Mouse (Mus musculus) inflammation-experienced regulatory T-cells, adult 6 months (primary cell): ENCODE measurements around the gene Gm44502. TPM values are rescaled to one million over a fixed set of nuclear protein-coding genes. Genes with fewer than 3 reads are reported as not detected.

Source experiments
- ATAC-seq: one replicate; pipeline ENCODE4 v1.8.0; 2017
- polyA plus RNA-seq, 3 experiments: library from polyadenylated mRNA; unstranded; fragments of 100-300 nt; shearing (Covaris generic); gene quantifications; one replicate each; pipeline ENCODE4 v1.2.1; 2017

Gm44502 gene
- polyA plus RNA-seq: under 1 TPM in 1 of 3 experiments, not detected in 2; 0.28 TPM

DNA sequence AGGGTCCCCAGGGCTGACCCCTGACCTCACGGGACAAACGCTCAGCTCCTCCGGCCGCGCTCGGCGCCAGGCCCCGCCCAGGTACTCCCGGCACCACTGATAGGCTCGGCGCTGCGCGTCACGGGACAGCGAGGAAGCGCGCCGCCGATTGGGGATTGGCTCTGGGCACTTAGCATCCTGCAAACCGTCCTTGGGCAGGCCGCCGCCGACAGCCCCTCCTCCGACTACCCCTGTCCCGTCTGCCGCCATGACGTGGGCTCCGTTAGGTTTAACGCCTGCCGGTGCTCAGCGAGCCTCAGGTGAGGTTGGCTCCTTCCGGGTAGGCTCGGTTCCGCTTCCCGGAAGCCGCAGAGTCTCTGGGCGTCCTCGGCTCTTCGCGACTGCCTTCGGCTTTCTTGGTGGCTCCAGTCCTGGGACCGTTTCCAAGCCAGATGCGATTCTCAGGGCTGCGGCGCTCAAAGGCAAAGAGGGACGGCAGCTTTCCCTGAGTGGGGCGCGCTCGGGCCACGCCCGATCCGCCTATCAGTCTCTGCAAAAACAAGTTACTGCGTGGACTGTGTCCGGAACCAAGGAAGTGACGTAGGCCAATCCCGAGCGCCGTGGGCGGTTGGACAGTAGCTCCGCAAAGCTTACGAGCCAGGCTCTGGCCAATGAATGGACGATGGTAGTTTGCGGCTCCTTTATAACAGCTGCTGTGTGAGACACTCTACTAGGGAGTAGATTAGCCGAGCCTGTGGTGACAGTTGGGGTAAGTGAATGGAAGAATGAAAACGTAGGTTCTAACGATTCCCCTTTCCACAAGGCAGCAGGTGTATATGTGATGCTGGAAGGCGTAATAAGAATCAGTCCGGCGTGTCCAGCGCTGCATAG, at the start of gene Gm44502, which contains the start of the genes C730034F03Rik and Chkb:
Gm44502 (minus strand) TSS at position 345 of the 870 bp plus-strand sequence.
C730034F03Rik (plus strand) TSS at position 238 of the 870 bp plus-strand sequence.
Chkb (minus strand) TSS at position 557 of the 870 bp plus-strand sequence.
- ATAC-seq: peak; percentile 92

GRCm38 (mm10) chr15:89478622-89479021, 49.1 kb upstream of the Gm44502 start:
- no peak for ATAC-seq

- ATAC-seq: no peak
Observed at GRCm38 (mm10) chr15:89477806-89478205, 48.3 kb upstream of the Gm44502 start.

DNA sequence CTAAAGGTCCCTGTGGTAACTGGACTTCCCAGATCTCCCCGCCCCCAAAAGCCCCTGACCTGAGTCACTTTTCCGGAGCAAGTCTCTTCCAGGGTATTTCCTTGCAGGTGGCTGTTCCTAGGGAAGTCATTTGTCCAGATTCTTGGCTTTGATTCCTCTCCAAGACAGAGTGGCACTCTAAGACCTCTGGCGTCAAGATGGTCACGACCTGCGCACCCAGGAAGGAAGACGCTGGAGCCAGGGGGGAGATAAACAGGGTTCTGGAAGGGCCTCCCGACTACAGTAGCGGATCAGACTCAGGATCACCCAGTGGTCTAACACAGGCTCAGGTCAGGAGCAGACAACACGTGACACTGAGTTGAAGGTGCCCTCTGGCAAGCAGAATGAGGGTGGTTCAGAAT, 47.6 kb upstream of the Gm44502 start, which contains the start of gene Arsa:
Arsa (minus strand) TSS at position 335 of the 401 bp plus-strand sequence.
- no peak for ATAC-seq

- peak; percentile 34 for ATAC-seq
Observed at GRCm38 (mm10) chr15:89476475-89476815, 46.9 kb upstream of the Gm44502 start.

- ATAC-seq: peak; percentile 99
Observed at GRCm38 (mm10) chr15:89475611-89476474, 46.3 kb upstream of the Gm44502 start.

DNA sequence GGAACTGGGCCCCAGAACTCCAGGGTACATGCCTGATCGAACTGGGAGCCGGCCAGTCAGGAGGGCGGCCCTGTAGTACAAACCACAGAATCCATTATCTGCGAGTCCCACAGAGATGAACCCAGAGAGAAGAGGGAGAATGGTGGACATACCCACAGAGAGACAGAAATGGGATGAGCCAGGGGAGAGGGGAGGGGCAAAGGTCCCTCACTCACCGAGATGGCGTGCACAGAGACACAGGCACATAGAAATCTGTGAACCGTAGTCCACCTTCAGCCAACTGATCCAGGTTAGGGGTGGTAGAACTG, 45.8 kb upstream of the Gm44502 start:
- ATAC-seq: no peak

GRCm38 (mm10) chr15:89474596-89475292, 45.2 kb upstream of the Gm44502 start:
- ATAC-seq: no peak

GRCm38 (mm10) chr15:89473921-89474320, 44.4 kb upstream of the Gm44502 start:
- no peak for ATAC-seq

GRCm38 (mm10) chr15:89473370-89473769, 43.9 kb upstream of the Gm44502 start:
- no peak for ATAC-seq

GRCm38 (mm10) chr15:89471476-89471875, 42.0 kb upstream of the Gm44502 start:
- no peak for ATAC-seq

DNA sequence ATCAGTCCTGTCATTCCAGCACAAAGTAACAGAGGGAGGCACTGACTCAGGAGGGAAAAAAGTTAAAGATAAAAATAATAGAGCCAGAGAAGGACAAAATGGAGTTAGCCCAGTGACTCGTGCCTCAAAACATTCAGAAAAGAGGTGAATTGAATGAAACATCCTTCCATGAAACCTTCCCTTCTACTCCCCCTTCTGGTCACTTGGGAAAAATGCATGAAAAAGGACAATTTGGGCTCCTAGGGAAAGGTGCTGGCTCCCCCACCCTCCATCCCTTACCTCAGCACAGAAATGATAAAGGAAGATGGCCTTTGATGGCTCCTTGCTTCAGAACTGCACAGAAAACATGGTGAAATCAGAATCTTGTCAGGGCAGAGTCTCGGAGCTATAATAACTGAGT, 39.1 kb upstream of the Gm44502 start:
- peak; percentile 46 for ATAC-seq

- ATAC-seq: no peak
Observed at GRCm38 (mm10) chr15:89465052-89465451, 35.6 kb upstream of the Gm44502 start.

DNA sequence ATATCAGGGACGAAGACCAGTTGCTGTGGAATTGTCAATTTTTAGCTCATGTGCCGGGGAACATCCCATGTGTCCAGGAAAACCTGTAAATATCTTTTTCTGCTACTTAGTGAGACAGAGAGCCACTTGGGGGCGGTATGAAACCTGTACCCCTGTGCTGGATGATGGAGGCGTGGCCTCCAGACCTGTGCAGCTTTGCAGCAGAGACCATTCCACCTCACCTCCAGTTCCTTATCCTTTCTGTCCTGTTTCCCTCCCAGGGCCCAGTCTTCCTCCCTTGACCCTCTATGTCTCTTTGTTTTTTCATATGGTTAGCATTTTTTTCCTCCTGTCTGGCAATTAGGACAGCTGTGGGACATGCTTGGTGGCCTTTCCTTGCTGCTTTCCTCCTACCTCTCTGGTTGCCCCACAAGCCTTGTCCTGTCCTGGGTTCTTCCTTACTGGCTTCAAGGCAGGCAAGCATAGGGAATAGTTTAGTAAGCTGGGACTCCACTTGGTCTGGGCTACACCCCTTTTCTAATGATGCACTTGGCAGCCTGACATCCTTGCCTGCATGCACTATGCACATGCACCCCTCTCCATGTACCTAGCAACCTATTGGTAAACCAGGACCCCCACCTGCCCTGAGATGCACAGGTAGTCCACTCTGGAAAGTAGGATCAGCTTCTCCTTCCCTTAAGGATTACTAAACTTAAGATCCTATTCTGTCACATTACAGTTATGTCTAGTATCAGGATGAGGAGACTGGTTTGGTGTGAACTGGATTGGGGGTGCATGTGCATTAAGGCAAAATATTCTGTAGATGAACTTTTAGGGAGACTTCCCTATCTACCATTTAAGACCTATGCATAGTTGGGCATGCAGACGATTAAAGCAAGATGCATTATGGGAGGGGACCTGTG, 34.1 kb upstream of the Gm44502 start:
- no peak for ATAC-seq

- ATAC-seq: no peak
Observed at GRCm38 (mm10) chr15:89462176-89462575, 32.7 kb upstream of the Gm44502 start.

GRCm38 (mm10) chr15:89461321-89461720, 31.8 kb upstream of the Gm44502 start:
- ATAC-seq: no peak

GRCm38 (mm10) chr15:89460298-89460697, 30.8 kb upstream of the Gm44502 start:
- ATAC-seq: no peak

GRCm38 (mm10) chr15:89459821-89460220, 30.3 kb upstream of the Gm44502 start:
- ATAC-seq: no peak

GRCm38 (mm10) chr15:89458942-89459341, 29.4 kb upstream of the Gm44502 start:
- ATAC-seq: no peak

DNA sequence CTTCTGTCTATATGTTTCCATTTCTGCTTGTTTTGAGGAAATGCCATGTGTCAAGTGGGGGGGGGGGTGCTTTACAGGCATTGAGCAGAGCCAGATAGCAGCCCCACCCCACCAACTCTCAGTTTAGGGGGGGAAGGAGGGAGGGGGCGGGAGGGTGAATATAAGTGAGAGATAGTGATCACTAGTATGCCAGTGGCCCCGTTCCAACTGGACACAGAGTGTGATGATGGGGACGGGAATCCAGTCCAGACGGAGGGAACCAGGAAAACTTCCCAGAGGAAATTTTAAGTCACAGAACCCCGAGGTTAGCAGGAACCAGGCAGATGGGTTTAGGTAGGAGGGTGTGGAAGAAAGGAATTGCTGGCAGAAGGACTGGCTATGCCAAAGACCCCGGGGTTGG, 26.1 kb upstream of the Gm44502 start:
- no peak for ATAC-seq

DNA sequence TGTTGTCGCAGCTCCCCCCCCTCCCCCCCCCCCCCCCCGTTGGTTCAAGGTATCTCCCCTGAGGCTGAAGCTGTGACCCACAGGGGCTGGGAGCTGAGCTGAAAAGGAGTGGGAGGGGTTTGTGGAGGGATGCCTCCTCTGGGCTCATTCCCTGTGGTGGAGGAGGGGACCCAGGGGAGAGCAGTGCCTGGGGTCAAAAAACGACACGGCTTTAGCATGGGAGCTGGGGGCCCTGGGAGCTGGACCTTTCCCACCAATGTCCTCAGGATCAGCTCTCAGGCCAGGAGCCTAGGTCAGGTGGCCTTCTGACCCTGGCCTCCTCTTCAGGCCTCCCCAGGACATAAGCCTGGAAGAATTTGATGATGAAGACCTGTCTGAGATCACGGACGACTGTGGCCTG, 25.4 kb upstream of the Gm44502 start:
- ATAC-seq: no peak
